Mouse (Mus musculus): ENCODE measurements around the gene Pmepa1. TPM values are rescaled to one million over a fixed set of nuclear protein-coding genes. Genes with fewer than 3 reads are reported as not detected.

Pmepa1 gene
- total and polyA plus RNA-seq, 3 experiments = not detected

- TF ChIP-seq TAL1 (IDR thresholded peaks at IDR 0.05; ENCODE audit: low read length) (no peak), MXI1 (IDR thresholded peaks at IDR 0.05; ENCODE audit: low read depth, low read length) (no peak), NELFE (IDR thresholded peaks at IDR 0.05; ENCODE audit: low read depth, low read length) (no peak), TCF12 (IDR thresholded peaks at IDR 0.05; ENCODE audit: low read depth, low read length) (no peak), GATA1 (IDR thresholded peaks at IDR 0.05; ENCODE audit: low read depth, low read length) (no peak), POLR2AphosphoS5 (IDR thresholded peaks at IDR 0.05; ENCODE audit: borderline replicate concordance, low read depth, low read length) (no peak), MEF2A (IDR thresholded peaks at IDR 0.05; ENCODE audit: extremely low read depth, insufficient replicate concordance, low read depth, low read length, poor library complexity, severe bottlenecking) (no peak), JUND (IDR thresholded peaks at IDR 0.05; ENCODE audit: low read depth, low read length) (no peak), MYB (IDR thresholded peaks at IDR 0.05; ENCODE audit: low read depth, low read length) (no peak), CTCF (IDR thresholded peaks at IDR 0.05 in 2 of 3, conservative IDR thresholded peaks at IDR 0.05 in 1 of 3; ENCODE audit: control insufficient read depth in 1 of 3, insufficient read depth in 1 of 3, low read depth in 2 of 3, low read length in 3 of 3, poor library complexity in 1 of 3, severe bottlenecking in 1 of 3) (no peak), BHLHE40 (IDR thresholded peaks at IDR 0.05; ENCODE audit: borderline replicate concordance, low read depth, low read length) (no peak), RCOR1 (IDR thresholded peaks at IDR 0.05; ENCODE audit: low read depth, low read length) (no peak), RAD21 (IDR thresholded peaks at IDR 0.05; ENCODE audit: low read depth, low read length) (no peak)
- H3K36me3 ChIP-seq (ENCODE audit: control insufficient read depth in 1 of 2, insufficient read depth in 2 of 2, low read length in 2 of 2) = no peaks in the 10 kb centered on the region
- no peak for DNase-seq (ENCODE audit: low read depth, low spot score)
- no peaks in the 10 kb centered on the region for H3K79me2 ChIP-seq (ENCODE audit: control insufficient read depth, insufficient read depth, low read length, poor library complexity)
- H3K4me1 ChIP-seq (ENCODE audit: control insufficient read depth in 1 of 2, insufficient read depth in 2 of 2, low read length in 2 of 2) = no peaks in the 10 kb centered on the region
- no peaks in the 10 kb centered on the region for H3K9me3 ChIP-seq (replicated peaks; ENCODE audit: insufficient read depth, low read length)
- no peaks in the 10 kb centered on the region for H3K27me3 ChIP-seq (ENCODE audit: control insufficient read depth in 1 of 2, insufficient read depth in 2 of 2, low read length in 2 of 2)
- no peak overlapping the region for H3K27ac ChIP-seq (ENCODE audit: control insufficient read depth, low read depth, low read length)
- no peak overlapping the region for H3K9ac ChIP-seq (ENCODE audit: control insufficient read depth, low read depth, low read length, poor library complexity, severe bottlenecking)
- H3K4me3 ChIP-seq (ENCODE audit: control insufficient read depth in 1 of 2, insufficient read depth in 1 of 2, low read depth in 2 of 2, low read length in 2 of 2) = no peak overlapping the region
Observed at GRCm38 (mm10) chr2:173290981-173291380, 14.6 kb upstream of the Pmepa1 start.

- Histone ChIP-seq H3K4me1 (ENCODE audit: control insufficient read depth in 1 of 2, insufficient read depth in 2 of 2, low read length in 2 of 2) (no peaks in the 10 kb centered on the region), H3K4me3 (ENCODE audit: control insufficient read depth in 1 of 2, insufficient read depth in 1 of 2, low read depth in 2 of 2, low read length in 2 of 2) (no peak overlapping the region), H3K79me2 (ENCODE audit: control insufficient read depth, insufficient read depth, low read length, poor library complexity) (no peaks in the 10 kb centered on the region), H3K9ac (ENCODE audit: control insufficient read depth, low read depth, low read length, poor library complexity, severe bottlenecking) (no peak overlapping the region), H3K27ac (ENCODE audit: control insufficient read depth, low read depth, low read length) (no peak overlapping the region), H3K9me3 (replicated peaks; ENCODE audit: insufficient read depth, low read length) (no peaks in the 10 kb centered on the region), H3K27me3 (ENCODE audit: control insufficient read depth in 1 of 2, insufficient read depth in 2 of 2, low read length in 2 of 2) (no peaks in the 10 kb centered on the region), H3K36me3 (ENCODE audit: control insufficient read depth in 1 of 2, insufficient read depth in 2 of 2, low read length in 2 of 2) (no peaks in the 10 kb centered on the region)
- TF ChIP-seq CHD1 (IDR thresholded peaks at IDR 0.05; ENCODE audit: low read depth, low read length) (no peak), RAD21 (IDR thresholded peaks at IDR 0.05; ENCODE audit: low read depth, low read length) (no peak), ZMIZ1 (IDR thresholded peaks at IDR 0.05; ENCODE audit: low read depth, low read length) (no peak), CTCF (IDR thresholded peaks at IDR 0.05 in 2 of 3, conservative IDR thresholded peaks at IDR 0.05 in 1 of 3; ENCODE audit: control insufficient read depth in 1 of 3, insufficient read depth in 1 of 3, low read depth in 2 of 3, low read length in 3 of 3, poor library complexity in 1 of 3, severe bottlenecking in 1 of 3) (no peak), NELFE (IDR thresholded peaks at IDR 0.05; ENCODE audit: low read depth, low read length) (no peak), TBP (IDR thresholded peaks at IDR 0.05; ENCODE audit: low read depth, low read length) (no peak), POLR2A (IDR thresholded peaks at IDR 0.05; ENCODE audit: control insufficient read depth in 1 of 2, insufficient read depth in 1 of 2, low read depth in 1 of 2, low read length in 2 of 2, poor library complexity in 1 of 2) (no peak), TCF12 (IDR thresholded peaks at IDR 0.05; ENCODE audit: low read depth, low read length) (no peak), E2F4 (IDR thresholded peaks at IDR 0.05; ENCODE audit: borderline replicate concordance, low read depth, low read length) (no peak), CHD2 (IDR thresholded peaks at IDR 0.05; ENCODE audit: low read length) (no peak), GATA1 (IDR thresholded peaks at IDR 0.05; ENCODE audit: low read depth, low read length) (no peak), MYB (IDR thresholded peaks at IDR 0.05; ENCODE audit: low read depth, low read length) (no peak), SMC3 (IDR thresholded peaks at IDR 0.05; ENCODE audit: low read depth, low read length) (no peak)
- no peak for DNase-seq (ENCODE audit: low read depth, low spot score)
Observed at GRCm38 (mm10) chr2:173289928-173290327, 13.6 kb upstream of the Pmepa1 start.

Data from MEL (cell line).